Mouse (Mus musculus): ENCODE results near the gene Ppp4r2.
A peak's percentile ranks its signal among the peaks of the same experiment; 100 is the strongest.
"Not testable (repeated sequence)": the region's sequence is repeated elsewhere in the genome, so short reads cannot be mapped to it uniquely, and the experiment has no call there.

Gene Ppp4r2

DNA sequence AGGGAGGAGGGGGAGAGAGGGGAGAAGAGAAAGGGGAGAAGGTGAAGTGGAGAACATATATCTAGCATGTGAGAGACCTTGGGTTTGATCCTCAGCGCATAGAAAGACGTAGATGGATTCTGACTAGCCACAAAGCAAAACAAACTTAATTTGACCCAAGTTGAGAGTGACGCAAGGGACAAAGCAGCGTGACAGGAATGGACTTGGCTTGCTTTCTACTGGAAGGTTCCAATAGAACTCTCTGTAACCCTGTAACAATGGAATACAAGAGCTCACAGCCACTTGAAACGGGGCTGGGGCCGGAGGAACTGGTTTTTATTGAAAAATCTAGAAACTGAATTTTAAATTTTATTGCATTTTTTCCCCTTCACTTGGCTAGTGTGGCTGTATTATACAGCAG is 1.7 kb upstream of the Ppp4r2 start:
- no peak for DNase-seq

DNA sequence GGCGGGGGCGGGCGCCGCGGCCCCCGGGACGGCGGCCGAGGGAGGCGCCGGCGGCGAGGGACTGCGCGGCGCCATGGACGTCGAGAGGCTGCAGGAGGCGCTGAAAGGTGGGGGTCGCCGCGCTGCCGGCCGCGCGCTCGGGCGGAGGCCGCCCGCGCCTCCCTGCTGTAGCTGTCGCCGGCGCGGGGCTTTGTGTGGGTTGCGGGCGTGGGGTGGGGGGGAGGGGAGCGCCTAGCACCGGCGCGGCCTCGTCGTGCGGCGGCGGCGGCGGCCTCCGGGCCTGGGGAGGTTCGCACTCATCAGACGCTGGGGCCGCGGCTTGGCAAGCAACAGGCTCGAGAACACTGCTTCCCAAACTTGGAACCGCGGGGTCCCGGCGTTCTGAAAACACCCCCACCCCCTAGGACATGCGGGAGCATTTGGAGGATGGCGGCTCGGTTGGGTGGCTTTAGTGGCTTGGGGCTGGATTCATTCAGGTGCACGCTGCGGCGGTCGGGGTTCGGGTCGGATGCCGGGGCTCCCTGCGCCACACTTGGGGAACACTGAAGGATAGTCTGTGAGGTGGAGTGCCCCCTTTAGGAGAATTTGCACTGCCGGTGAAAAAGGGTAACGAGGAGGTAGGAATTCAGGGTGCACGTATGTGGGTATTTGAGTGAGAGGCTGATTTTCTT is 524 bp downstream of the Ppp4r2 start:
- DNase-seq, result peak; percentile 65 to 79

DNA sequence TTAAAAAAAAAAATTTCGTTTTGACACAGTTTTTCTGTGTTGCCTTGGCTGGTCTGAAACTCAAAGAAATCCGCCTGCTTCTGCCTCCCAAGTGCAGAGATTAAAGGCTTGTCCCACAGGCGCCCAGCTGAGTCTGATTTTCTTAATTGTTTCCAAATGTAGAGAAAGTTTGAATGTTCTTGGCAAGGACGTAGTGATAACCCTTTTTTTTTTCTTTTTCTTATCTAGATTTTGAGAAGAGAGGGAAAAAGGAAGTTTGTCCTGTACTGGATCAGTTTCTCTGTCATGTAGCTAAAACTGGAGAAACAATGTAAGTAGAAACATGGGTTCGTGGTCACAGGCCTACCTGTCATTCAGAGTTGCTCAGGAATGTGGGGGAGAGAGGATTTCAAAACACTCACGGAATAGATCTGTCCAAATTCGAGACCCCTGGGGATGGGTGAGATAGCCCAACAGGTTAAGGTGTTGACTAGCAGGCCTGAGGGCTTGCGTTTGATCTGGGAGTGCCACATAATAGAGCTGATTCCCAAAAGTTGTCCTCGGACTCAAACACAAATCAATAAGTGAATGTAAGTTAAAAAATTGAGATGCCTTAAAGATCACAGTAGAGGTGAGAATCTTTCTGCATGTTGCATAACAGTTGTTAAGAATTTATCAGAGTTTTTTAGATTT is 1.2 kb downstream of the Ppp4r2 start:
- no peak for DNase-seq

DNA sequence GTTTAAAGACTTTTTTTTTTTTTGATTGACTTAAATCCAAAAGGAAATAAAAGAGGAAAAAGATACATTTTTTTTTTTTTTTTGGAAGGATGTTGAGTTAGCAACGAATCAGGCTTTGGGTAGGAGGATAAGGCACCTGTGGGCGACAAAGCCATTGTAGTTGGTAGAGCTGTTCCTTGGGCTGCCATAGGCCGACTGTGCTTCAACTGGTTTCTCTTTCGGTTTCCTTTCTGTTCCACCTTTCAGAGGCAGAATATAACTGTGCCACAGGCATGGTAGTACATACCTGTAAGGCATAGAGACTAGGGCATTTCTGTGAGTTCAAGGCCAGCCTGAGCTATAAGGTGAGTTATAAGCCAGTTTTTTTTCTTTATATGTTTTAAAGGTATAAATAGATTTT is 11.6 kb downstream of the Ppp4r2 start:
- DNase-seq, result no peak

DNA sequence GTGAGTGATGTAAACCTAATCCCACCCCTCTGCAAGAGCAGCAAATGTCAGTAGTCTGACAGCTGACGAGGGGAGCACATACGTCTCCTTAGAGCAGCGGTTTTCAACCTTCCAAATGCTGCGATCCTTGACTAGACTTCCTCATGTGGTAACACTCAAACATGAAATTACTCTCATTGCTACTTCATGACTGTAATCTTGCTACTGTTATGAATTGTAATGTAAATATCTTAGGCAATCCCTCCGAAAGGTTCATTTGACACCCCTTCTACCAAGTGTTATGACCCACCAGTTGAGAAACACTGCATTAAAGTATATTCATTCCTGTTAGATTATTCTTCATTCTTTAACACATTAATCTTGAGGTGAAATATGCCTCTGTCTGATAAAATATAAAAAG is 13.8 kb downstream of the Ppp4r2 start:
- no peak for DNase-seq

DNA sequence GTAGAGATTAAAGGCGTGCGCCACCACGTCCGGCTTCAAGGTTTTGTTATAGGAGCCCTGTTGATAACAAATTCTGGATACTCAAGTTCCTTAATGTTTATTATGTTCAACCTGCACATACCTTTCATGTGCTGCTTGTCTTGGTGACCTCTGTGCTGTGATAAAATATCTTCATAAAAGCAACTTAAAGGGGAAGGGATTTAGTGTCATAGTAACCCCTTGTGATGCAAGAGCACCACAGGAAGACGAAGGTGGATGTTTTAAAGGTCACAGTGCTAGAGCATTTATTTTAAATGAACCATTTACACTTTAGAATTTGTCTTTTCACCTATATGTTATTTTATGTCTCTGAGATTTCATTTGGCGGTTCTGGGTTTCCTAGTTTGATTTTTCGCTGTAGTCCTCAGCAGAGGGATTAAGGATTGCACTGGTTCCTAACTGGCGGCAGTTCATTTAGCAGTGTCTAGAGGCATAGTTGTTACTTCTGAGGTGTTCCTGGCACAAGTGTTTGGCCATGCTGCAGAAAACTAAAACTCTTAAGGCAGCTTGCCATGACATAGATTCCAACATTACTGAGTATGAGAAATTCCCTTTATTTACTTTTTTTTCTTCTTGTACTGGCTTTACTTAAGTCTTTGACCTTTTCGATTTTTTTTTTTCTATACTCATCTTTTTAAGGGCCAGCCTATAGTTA is 15.4 kb downstream of the Ppp4r2 start:
- no peak for DNase-seq

DNA sequence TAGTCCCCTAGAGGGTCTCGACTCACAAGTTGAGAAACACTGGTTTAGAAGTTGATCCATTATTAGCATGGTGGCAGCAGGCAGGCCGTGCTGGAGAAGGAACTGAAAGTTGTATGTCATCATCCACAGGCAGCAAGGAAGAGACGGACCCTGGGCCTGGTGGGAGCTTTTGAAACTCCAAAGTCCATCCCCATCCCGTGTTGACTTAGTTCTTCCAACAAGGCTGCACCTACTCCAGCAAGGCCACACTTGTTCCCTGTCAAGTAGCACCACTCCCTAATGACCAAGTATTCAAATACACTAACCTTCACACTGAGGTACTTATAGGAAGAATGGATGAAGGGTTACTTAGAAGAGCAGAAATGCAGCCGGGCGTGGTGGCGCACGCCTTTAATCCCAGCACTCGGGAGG is 17.3 kb downstream of the Ppp4r2 start:
- DNase-seq, result no peak

DNA sequence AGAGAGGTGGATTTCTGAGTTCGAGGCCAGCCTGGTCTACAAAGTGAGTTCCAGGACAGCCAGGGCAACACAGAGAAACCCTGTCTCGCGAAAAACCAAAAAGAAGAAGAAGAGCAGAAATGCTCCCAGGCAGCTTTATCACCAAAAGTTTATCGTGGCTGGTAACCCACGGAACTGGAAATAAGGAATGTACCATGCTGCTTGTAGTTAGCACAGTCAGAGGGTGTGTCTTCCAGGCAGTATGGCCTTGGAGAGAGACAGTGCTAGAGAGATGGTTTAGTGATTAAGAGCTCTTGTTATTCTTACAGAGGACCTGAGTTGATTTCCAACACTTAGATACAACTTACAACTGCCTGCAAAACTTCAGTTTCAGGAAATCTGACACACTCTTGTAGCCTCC is 17.7 kb downstream of the Ppp4r2 start:
- no peak for DNase-seq

DNA sequence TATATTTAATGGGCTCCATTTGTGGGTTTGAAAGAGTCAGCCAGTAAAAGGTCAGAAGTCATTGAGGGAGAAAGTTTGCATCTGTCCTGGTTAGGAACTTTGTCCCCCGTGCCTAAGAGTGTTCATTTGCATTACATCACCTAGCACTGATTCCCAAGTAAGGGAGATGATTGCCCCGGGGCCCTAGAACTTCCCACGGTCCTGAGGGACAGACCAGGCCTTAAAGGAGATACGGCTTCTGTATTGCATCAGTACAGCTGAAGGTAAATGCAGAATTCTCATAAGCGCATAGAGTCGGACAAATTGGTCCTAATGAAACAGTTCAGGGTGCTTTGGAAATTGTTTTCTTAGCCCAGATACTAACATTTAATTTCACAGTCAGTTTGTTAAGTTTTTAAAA is 31.9 kb downstream of the Ppp4r2 start:
- DNase-seq, result no peak

DNA sequence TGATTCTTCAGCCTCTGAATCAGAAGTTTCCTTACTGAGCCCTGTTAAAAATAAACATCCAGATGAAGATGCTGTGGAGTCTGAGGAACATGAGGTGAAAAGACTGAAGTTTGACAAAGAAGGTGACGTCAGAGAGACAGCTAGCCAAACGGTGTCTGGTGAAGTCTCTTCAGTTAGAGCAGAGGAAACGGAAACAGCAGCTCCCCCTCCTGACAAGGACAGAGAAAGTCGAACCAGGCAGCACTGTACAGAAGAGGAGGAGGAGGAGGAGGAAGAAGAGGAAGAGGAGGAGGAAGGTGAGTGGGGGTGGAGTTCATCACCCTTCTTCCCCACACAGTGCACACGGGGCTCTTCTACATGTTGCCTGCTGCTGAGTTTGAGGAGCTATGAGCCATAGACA is 32.4 kb downstream of the Ppp4r2 start:
- not testable (repeated sequence) for DNase-seq

DNA sequence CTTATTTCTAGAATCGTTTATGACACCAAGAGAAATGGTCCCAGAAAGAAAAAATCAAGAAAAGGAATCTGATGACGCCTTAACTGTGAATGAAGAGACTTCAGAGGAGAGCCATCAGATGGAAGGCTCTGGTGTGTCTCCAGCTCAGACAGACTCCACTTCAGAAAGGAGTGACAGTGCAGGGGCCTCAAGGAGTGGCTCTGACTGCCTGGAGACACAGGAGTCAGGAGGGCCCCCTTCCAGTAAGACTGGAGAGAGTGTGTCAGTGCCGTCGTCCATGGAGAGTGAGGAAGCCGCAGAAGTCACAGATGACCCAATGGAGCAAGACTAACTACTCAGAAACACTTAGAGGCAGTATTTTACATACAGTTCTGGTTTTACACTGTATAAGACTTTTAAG is 32.8 kb downstream of the Ppp4r2 start:
- not testable (repeated sequence) for DNase-seq

DNA sequence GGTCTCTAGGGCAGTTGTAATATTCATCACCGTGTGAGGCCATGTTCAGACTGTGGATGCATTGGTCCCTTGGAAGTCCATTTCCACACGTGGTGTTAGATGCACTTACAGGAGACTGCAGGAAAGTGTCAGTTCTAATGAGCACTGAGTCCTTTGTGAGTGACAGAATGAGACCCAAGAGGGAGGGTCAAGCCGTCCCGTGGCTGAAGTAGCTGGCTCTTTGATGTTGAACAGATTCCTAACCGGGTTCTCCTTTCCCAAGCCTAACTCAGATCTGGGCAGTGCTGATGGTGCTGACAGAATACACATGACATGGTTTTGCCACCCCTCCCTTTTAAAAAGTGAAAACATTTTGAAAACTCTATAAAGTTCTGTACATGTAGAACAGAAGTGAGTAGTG is 35.4 kb downstream of the Ppp4r2 start:
- no peak for DNase-seq

DNA sequence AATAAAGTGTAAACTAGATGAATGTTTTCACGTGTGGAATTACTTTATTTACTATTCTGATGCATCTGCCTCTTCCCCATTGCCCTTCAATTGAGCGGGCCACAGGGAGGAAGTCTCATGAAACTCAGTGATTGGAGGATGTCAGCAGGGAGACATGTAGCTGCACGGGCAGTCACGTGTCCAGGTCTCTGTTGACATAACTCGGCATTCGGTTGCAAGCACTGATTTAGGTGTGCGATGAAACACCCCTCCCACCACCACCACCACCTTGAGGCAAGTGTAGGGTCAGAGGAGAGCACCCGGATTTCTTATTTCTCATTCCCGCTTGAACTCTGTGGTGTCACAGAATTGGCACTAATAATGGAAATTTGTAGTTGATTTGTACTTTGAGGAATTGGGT is 36.5 kb downstream of the Ppp4r2 start:
- no peak for DNase-seq

DNA sequence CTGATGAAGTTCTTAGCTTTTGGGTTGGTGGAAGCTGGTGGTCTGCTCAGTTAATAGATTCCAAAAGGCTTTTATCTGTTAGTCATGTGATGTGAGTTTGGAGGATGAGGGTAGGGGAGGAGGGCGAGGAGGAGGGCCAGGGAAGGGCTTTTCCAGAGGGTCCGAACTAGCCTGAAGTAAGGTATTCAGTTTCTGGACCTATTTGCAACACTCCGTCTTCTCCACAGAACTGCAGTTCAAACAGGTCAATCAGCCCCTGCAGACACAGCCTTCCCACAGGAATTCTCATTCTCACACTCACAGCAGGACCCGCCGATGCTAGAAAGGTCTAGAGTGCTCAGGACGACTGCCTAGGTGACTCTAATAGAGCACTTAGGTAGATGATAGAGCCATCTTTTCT is 39.8 kb downstream of the Ppp4r2 start:
- DNase-seq, result no peak

DNA sequence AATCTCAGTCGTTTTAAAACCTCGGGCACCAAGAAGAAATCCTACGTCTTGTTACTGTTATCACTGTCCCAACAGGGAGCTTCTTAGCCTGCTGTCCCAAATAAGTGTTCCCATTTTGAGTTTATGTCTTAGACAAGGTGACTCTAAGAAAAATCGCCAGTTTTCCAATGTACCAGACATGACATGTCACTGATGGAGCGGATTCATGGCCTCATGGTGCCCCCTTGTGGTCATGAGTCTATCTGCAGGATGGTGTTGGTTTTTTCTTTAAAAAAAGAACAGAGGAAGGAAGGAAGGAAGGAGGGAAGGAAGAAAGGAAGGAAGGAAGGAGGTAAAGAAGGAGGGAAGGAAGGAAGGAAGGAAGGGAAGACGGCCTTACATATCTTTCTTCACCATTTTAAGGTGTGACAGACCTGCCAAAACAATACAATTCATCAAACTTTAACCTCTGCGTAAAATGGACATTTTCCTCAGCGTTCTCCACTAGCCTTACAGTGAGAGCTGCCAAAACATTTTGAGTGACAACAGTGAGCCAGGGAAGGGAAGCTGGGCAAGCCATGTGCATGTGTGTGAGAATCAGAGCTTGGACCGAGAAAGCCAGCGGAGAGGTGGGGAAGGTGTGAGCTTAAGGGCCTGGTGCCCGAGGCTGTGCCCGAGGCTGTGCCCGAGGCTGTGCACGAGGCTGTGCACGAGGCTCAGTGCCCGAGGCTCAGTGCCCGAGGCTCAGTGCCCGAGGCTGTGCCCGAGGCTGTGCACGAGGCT is 42.6 kb downstream of the Ppp4r2 start:
- peak; percentile 81 to 83 for DNase-seq

DNA sequence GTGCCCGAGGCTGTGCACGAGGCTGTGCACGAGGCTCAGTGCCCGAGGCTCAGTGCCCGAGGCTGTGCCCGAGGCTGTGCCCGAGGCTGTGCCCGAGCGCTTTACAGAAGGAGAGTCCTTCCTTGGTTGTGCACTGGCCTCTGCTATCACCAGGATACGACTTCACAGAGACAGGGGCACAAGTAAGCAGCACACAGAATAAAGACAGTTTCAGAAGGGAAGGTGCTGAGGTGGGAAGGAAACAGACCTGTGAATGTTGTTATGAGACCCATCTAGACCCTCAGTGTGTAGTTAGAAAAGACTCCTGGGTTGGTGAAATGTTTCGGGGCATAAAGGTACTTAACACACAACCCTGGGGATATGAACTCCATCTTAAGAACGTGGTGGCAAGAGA is 43.2 kb downstream of the Ppp4r2 start:
- DNase-seq, result no peak

DNA sequence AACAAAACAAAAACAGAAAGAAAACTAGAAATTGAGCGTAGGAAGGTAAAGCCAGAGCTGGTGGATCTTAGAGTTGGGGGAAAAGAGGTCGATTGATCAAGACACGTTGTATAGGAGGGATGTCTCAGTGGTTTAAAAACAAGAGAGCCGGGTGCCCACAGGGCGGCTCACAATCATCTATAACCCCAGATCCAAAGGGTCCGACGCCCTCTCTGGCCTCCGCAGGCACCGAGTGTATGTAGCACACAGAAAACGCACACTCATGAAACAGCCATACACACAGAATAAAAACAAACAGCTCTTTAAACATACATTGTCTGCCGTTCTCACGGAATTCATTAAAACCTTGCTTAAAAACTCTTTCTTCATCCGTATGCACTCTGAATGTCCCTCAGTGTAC is 45.1 kb downstream of the Ppp4r2 start:
- no peak for DNase-seq

DNA sequence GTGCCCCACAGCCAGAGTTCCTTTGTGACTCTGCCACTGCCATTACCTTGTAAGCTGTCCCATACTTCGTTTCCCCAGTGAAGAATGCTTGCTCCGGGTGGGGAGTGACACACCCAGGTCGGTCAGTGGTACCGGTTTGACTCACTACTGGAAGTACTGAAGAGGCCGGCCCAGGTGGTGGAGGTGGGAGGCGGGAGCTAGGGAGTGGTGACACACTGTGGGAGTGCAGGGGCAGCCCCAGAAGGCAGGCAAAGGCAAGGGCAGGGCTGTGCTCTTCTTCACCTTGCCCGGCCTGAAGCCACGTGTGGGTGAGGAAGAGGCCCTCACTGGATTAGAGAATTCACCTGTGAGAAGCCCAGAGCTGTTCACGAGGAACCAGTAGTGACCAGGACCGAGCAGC is 46.2 kb downstream of the Ppp4r2 start:
- no peak for DNase-seq

DNA sequence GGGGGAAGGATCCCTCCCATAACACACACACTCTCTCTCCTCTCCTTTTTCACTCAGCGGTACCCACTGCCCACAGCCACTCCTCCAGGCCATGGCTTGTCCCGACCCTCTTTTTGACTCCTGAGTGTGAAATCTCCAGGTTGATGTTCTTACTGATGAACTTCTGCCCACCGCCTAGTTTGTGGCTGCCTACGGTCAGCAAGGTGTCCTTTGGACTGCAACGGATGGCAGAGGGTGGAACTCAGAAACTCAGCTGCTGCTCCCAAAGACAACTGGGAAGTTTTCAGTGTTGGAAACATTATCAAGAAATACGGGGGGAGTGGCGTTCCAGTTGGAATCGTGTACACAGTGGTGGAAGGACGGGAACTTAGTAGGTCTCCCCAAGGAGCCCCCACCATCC is 48.2 kb downstream of the Ppp4r2 start:
- DNase-seq, result no peak

DNA sequence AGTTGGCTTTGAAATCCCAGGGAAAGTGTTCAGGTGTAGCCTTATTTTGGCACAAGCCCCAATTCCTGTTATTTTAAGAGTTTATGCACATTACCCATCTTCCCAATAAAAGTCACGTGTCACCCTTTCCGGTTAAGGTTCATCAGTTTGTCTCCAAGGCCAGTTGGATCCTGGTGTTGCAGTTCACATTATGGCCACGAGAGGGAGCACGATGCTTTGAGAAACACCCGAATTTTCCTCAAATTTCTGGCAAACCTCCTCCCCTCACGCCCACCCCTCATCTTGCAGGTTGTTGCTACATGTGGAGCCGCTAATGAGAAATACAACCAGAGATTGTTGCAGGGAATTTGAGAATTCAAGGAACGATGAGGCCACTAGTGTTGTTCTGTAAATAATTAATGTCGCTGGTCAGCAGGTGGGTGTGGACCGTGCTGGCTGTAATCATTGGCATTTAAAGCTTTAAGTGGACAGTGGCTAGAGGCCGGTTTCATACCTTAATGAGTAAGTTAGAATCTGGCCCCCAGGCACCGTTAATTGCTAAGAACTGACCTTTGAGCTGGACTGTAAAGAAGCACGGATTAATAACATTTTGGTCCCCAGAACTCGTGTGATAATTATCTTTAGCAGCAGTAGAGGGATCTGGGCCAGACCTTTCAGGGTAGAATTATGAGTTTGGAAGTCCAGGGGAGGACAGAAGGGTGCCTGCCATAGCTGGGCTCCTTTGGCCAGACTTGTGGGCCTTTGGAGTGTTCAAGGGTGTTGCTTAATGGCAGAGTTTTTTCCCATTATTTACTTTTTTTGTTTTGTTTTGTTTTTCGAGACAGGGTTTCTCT is 49.2 kb downstream of the Ppp4r2 start:
- DNase-seq, result peak; percentile 87 to 88

DNA sequence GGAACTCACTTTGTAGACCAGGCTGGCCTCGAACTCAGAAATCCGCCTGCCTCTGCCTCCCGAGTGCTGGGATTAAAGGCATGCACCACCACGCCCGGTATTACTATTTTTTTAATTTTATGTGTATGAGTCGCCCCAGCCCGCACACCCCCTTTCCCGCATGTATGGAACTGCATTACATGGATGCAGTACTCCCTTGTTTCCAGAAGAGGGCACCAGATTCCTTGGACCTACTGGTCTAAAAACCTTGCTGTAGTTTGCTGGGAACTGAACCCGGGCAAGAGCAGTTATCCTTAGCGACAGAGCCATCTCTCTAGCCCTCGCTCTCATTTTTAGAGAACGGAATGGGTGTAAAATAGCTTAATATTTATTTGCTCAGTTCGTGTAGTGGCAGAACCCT is 49.8 kb downstream of the Ppp4r2 start:
- peak in 1 of 2 experiments; percentile 40 for DNase-seq

DNA sequence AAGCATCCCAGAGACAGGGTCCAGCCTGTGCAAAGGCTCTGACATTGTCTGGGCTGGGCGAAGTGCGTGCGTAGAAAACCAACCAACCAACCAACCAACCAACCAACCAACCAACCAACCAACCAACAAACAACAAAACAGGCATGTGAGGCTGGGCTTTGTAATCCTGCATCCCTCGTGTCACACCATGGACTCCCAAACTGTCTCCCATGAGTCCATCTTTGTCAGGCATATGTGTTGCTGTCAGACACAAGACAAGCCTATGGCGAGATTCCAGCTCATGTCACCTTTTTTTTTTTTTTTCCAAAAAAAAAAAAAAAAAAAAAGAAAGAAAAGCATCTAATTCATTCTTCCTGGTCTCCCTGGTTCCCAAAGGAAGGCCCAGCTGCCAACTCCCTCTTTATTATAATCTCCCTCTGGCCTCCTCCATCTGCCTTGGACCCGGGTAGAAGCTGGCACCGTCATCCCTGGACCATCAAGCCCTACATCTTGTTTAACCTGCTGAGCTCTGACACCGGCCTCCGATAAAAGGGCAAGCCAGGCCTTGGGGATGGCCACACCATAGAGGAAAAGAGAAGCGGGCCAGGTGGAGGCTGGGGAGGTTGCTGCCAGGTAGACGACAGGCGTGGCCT is 51.3 kb downstream of the Ppp4r2 start:
- no peak for DNase-seq

All from kidney, postnatal 4 days (tissue).